Mouse (Mus musculus): Measurements from ENCODE around the gene Tmx4. TPM values are rescaled to one million over a fixed set of nuclear protein-coding genes. Genes with fewer than 3 reads are reported as not detected.
"Not testable (repeated sequence)": the region's sequence is repeated elsewhere in the genome, so short reads cannot be mapped to it uniquely, and the experiment has no call there.

The Tmx4 gene
- 10 to 100 TPM; 50.3 to 53.3 TPM for total RNA-seq (2021)
- long read RNA-seq, experiment 1, full-length matches to known transcripts = 24 of 30 reads
- long read RNA-seq, experiment 1, partial matches to known transcripts = 4 of 30 reads
- long read RNA-seq, experiment 1, other reads (novel, unspliced or antisense) = 2 of 30 reads
- long read RNA-seq, experiment 2, full-length matches to known transcripts = 23 of 30 reads
- long read RNA-seq, experiment 2, partial matches to known transcripts = 1 of 30 reads
- long read RNA-seq, experiment 2, other reads (novel, unspliced or antisense) = 6 of 30 reads

GRCm38 (mm10) chr2:134643514-134644300 lies at the start of gene Tmx4:
Tmx4 (minus strand) TSS chr2:134644145.
- intact Hi-C loops (cut with DNase I) = no loop called here
- peak; percentile 99 for DNase-seq

GRCm38 (mm10) chr2:134692125-134692524 lies 48.2 kb upstream of the Tmx4 start:
- DNase-seq = no peak
- intact Hi-C loops (cut with DNase I) = no loop called here

- DNase-seq = no peak
- intact Hi-C loops (cut with DNase I) = no loop called here
Observed at GRCm38 (mm10) chr2:134691055-134691454, 47.1 kb upstream of the Tmx4 start.

- DNase-seq = no peak
- intact Hi-C loops (cut with DNase I) = loop anchor here (5.0 to 10.0 kb wide), 2 partner anchors 105 to 332 kb away; partner anchors contain the start of gene Plcb1
Observed at GRCm38 (mm10) chr2:134682326-134682725, 38.4 kb upstream of the Tmx4 start.

- intact Hi-C loops (cut with DNase I) = loop anchor here (1.0 to 10.0 kb wide), 3 partner anchors 106 to 649 kb away; partner anchors contain the start of gene Plcb1
- peak in 1 of 2 experiments; percentile 40 for DNase-seq
Observed at GRCm38 (mm10) chr2:134681271-134681961, 37.5 kb upstream of the Tmx4 start.

- intact Hi-C loops (cut with DNase I) = loop anchor here (5.0 kb wide), 1 partner anchor 132 kb away; no protein-coding TSS in a partner anchor
Observed at GRCm38 (mm10) chr2:134679567-134679966, 35.6 kb upstream of the Tmx4 start.

GRCm38 (mm10) chr2:134675465-134675864 lies 31.5 kb upstream of the Tmx4 start:
- intact Hi-C loops (cut with DNase I) = loop anchor here (5.0 kb wide), 1 partner anchor 128 kb away; no protein-coding TSS in a partner anchor
- no peak for DNase-seq

More at GRCm38 (mm10) chr2:134679567-134679966, 35.6 kb upstream of the Tmx4 start:
- DNase-seq = no peak

GRCm38 (mm10) chr2:134673604-134674003 lies 29.7 kb upstream of the Tmx4 start:
- peak; percentile 26 to 56 for DNase-seq
- intact Hi-C loops (cut with DNase I) = no loop called here

- intact Hi-C loops (cut with DNase I) = no loop called here
- no peak for DNase-seq
Observed at GRCm38 (mm10) chr2:134656477-134656876, 12.5 kb upstream of the Tmx4 start.

GRCm38 (mm10) chr2:134654668-134655067 lies 10.7 kb upstream of the Tmx4 start:
- DNase-seq = no peak
- intact Hi-C loops (cut with DNase I) = no loop called here

- no peak for DNase-seq
- intact Hi-C loops (cut with DNase I) = no loop called here
Observed at GRCm38 (mm10) chr2:134652759-134653158, 8.8 kb upstream of the Tmx4 start.

GRCm38 (mm10) chr2:134648999-134649398 lies 5.1 kb upstream of the Tmx4 start:
- no peak for DNase-seq
- intact Hi-C loops (cut with DNase I) = no loop called here

- DNase-seq = no peak
- intact Hi-C loops (cut with DNase I) = no loop called here
Observed at GRCm38 (mm10) chr2:134645752-134646151, 1.8 kb upstream of the Tmx4 start.

- intact Hi-C loops (cut with DNase I) = no loop called here
- no peak for DNase-seq
Observed at GRCm38 (mm10) chr2:134645166-134645565, 1.2 kb upstream of the Tmx4 start.

GRCm38 (mm10) chr2:134644301-134644912 lies 462 bp upstream of the Tmx4 start:
- intact Hi-C loops (cut with DNase I) = no loop called here
- DNase-seq = no peak

GRCm38 (mm10) chr2:134642377-134642776 lies 1.6 kb downstream of the Tmx4 start:
- intact Hi-C loops (cut with DNase I) = no loop called here
- no peak for DNase-seq

- intact Hi-C loops (cut with DNase I) = no loop called here
- DNase-seq = no peak
Observed at GRCm38 (mm10) chr2:134641372-134641771, 2.6 kb downstream of the Tmx4 start.

GRCm38 (mm10) chr2:134640398-134640797 lies 3.5 kb downstream of the Tmx4 start:
- intact Hi-C loops (cut with DNase I) = no loop called here
- DNase-seq = no peak

- intact Hi-C loops (cut with DNase I); DNase-seq: not testable (repeated sequence)
Observed at GRCm38 (mm10) chr2:134628541-134628940, 15.4 kb downstream of the Tmx4 start.

- intact Hi-C loops (cut with DNase I) = no loop called here
- no peak for DNase-seq
Observed at GRCm38 (mm10) chr2:134604935-134605334, 39.0 kb downstream of the Tmx4 start.

Measured in heart, postnatal 14 days (tissue).